Mouse (Mus musculus) c-Kit-negative CD71-positive TER-119-positive erythroid progenitor cells, embryonic 14.5 days (primary cell): ENCODE data around the gene Pex14.

Experiments
- DNase-seq: peaks from one replicate; pipeline ENCODE4 v3.0.0-alpha.2; 2013; ENCODE audit warnings: low read depth, low spot score

Gene Pex14

GRCm38 (mm10) chr4:148952328-148953222 is 147.1 kb downstream of the Pex14 start:
- DNase-seq = no peak

DNA sequence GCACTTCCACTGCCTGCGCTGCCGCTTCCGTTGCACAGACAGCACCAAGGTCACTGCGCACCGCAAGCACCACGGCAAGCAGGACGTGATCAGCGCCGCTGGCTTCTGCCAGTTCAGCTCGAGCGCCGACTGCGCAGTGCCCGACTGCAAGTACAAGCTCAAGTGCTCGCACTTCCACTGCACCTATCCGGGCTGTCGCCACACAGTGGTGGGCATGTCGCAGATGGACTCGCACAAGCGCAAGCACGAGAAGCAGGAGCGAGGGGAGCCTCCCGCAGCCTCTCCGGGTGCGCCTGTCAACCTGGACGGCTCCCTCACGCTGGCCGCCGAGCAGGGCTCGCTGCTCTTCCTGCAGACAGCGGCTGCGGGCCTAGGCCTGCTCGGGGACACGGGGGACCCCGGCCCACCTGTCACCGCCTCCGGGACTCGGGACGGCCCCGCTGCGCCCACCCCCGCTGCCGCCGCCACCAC is 147.8 kb downstream of the Pex14 start:
- no peak for DNase-seq

DNA sequence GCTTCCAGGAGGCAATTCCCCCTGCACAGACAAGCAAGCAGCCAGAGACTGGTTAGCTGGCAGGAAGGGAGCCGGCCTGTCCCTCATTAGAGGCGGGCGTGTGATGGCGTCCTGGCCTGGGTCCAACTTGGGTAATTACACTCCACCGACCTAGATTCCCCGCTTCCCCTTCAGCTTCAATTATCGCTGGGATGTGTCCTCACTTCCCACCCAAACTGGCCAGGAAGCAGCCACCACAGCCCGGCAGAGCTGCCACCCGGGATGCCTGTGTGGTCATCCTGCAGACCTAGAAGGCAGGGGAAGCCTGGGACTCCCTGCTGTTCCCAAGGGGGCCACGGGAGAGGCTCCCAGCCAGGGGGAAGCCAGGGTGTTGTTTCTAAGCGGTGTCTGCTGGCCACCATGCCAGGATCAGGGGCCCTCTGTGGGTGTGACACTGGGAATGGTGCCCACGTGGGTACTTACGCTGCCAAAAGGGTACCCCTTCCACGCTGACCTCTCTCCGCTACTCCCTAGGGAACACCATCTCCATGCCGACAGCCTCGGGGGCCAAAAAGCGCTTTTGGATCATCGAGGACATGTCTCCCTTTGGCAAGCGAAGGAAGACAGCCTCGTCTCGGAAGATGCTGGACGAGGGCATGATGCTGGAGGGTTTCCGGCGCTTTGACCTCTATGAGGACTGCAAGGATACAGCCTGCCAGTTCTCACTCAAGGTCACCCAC is 148.6 kb downstream of the Pex14 start:
- no peak for DNase-seq

GRCm38 (mm10) chr4:148950487-148950886 is 149.2 kb downstream of the Pex14 start:
- no peak for DNase-seq

- no peak for DNase-seq
These were observed 151.8 kb downstream of the Pex14 start for GRCm38 (mm10) chr4:148947833-148948388.

DNA sequence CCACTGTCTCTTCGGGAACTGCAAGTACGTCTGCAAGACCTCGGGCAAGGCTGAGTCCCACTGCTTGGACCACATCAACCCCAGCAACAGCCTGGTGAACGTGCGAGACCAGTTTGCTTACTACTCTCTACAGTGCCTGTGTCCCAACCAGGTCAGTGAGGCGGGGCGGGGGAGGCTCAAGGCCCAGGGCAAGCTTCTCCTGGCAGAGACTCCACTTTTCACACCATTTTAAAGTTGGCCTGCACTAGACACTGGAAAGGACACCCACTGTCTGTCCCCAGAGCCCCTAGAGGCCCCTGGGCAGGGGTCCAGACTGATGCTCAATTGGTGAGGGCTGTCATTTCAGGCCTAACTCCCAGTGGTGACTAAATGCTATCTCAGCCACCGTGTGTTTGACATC is 153.6 kb downstream of the Pex14 start:
- DNase-seq = no peak

DNA sequence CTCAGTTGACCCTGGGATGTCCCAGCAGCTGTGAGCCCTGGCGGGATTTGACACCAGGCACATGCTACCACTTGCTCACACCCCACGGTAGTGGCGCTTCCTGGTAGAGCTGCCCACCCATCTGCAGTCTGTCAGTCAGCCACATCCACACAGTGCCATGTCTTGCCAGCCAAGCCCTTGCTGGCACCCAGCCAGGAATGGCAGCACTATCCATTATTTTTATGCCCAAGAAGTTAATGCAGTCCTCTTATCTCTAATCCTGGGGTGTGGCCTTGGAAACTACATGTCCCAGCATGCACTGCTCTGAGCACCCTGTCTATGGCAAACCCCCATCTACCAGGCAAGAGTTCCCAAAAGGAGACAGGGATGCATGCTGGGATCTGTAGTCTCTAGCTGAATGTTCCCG is 154.2 kb downstream of the Pex14 start:
- no peak for DNase-seq

GRCm38 (mm10) chr4:148943099-148943498 is 156.6 kb downstream of the Pex14 start:
- no peak for DNase-seq

GRCm38 (mm10) chr4:148941321-148941720 is 158.4 kb downstream of the Pex14 start:
- DNase-seq = no peak

DNA sequence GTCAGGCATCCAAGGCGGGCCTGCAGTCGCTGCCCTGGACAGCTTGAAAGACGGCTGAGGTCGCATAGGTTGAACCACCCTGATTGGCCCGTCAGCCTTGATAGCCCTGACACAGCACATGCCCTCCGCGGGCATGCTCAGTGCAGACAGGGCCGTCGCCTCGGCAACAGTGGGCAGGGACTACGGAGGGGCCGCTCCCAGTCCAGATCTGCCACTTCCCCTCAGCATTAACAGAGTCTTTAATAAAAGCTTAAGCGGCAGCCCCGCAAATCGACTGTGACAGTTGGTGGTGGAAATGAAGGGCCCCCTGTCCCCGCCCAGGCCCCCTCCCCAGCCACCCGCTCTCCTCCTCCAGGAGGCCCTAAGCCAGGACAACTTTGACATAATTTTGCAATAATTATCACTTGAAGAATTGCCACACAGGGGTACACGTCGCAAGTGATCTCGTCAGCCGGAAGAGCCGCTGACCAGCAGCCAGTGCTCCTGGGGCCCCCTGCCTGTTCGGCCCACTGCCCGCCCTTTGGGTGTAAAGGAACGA is 158.9 kb downstream of the Pex14 start:
- DNase-seq = no peak

GRCm38 (mm10) chr4:148938546-148938945 is 161.1 kb downstream of the Pex14 start:
- no peak for DNase-seq

DNA sequence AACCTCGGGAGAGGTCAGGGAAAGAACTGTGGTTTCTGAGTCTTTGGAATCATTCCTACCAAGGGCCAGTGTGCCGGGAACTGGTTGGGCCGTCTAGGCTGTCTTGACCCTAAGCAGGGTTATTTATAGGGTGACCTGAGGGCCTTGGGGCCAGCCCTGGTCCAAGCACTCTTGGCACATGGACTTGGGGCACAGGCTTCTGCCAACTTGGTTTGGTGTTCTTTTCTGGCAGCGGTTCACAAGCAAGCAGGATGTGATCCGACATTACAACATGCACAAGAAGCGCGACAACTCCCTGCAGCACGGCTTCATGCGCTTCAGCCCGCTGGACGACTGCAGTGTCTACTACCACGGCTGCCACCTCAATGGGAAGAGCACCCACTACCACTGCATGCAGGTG is 162.9 kb downstream of the Pex14 start:
- no peak for DNase-seq

- DNase-seq = no peak
These were observed 163.6 kb downstream of the Pex14 start for GRCm38 (mm10) chr4:148936111-148936510.

DNA sequence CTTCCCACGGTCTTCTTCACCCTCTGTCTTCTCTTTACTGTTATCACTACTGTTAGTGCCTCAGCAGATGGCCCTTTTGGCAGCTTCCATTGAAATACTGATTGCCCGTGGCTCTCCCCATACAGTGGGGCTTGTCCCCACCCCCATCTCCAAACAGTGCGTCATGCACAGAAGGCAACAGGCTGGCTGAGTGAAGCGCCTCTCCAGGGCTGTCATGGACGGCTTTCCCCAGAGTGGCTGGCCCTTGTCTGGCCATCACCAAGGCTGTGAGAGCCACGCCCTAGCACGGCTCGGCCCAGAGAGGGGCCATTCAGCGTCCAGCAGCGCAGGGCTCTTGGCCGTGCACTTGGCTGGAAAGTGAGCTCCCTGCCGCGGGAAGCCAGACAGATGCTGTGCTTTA is 164.5 kb downstream of the Pex14 start:
- no peak for DNase-seq

- no peak for DNase-seq
These were observed 166.6 kb downstream of the Pex14 start for GRCm38 (mm10) chr4:148933109-148933508.

GRCm38 (mm10) chr4:148930721-148931229 is 168.9 kb downstream of the Pex14 start:
- no peak for DNase-seq

DNA sequence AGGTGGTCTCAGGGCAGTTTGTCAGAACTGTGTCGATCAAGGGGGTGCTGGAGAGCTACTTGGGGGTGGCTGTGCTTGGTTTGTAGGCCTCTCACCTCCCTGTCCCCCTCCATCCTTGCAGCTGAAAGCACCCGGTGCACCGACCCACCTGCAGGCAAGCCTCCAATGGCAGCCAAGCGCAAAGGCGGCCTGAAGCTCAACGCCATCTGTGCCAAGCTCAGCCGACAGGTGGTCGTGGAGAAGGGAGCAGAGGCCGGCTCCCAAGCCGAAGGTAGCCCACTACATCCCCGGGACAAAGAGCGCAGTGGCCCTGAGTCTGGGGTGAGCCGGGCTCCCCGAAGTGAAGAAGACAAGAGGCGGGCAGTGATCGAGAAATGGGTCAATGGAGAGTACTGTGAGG is 170.8 kb downstream of the Pex14 start:
- DNase-seq = no peak

- no peak for DNase-seq
These were observed 171.4 kb downstream of the Pex14 start for GRCm38 (mm10) chr4:148928316-148928715.

DNA sequence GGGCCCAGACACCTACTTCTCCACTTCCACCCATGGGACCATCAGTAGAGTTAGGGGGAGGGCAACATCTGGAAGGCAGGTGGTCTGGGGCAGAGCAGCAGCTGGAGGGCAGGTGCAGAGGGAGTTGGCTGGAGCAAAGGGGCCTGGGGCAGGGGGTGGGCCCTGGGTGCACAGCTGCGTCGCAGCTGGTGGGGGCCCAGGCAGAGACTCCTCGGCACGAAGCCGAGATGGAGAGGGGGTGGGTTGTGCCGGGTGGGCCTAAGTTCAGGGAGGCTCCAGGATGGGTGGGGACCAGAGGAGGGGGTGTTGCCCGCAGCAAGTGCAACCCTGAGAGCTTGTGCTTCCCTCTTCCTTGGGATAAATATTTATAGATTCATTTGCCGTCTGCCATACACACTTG is 173.2 kb downstream of the Pex14 start:
- no peak for DNase-seq

DNA sequence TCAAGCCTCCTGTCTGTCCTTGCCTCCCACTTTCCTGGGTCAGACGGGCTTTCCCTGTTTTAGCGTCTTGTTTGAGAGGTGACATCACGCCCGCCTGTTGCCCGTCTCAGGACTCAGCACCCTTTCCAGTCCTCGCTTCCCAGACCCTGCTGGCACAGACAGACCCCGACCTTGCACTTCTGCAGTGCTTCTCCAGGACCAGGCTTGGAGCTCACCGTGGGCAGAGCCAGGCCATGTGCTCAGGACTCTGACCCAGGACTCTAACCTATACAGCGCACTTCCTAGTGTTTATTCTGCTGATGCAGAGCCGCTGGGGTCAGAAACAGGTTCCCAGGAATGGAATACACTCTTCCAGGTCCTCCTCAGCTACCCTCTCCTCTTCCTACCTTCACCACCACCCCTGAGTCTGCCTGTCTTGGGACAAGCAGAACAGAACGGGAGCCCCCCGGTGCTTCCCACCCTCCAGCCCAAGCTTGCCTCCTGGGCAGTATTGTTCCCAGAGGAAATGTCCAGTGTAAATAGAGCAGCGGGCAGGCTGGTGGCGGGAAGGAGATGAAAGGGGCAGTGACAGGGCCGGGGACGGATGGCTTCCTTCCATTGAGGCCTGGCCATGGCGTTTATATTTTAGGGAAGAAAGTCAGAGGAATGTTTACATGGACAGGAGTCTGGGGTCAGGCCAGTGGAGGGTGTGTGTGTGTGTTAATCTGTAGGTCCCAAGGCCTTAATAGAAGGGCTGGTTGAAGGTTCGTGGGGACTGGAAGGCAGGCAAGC is 173.9 kb downstream of the Pex14 start:
- DNase-seq = no peak

DNA sequence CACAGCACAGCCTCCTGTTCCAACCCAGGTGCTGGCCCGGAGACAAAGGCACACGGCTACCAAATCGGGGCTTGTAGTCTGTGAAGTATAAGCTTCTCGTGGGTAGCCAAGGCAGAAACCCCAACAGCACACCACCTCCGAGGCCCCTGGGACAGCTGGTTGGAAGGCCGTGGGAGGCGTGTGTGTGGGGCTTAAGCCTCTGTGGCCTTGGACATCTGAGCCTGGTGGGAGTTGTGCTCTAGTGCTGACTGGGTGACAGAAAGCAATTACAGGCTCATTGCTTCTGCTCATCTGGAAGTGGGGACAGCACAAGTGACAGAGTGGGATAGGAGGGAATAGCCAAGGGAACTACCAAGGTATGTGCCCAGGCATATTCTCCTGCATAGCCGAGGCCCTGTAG is 175.7 kb downstream of the Pex14 start:
- no peak for DNase-seq
